Mouse (Mus musculus) liver, adult (tissue): Measurements from ENCODE around the gene Ddo.

Experiments used
- GATA4 ChIP-seq: IDR thresholded peaks from 2 replicates; pipeline ENCODE4 v1.6.1; 2014; ENCODE audit warnings: mild to moderate bottlenecking, low read length; ENCODE audit not compliant: insufficient replicate concordance

Ddo gene

GRCm38 (mm10) chr10:40641901-40642300 lies 12.1 kb downstream of the Ddo start:
- no peak for TF ChIP-seq GATA4

- TF ChIP-seq GATA4 = no peak
Observed at GRCm38 (mm10) chr10:40643126-40643525, 13.3 kb downstream of the Ddo start.

DNA sequence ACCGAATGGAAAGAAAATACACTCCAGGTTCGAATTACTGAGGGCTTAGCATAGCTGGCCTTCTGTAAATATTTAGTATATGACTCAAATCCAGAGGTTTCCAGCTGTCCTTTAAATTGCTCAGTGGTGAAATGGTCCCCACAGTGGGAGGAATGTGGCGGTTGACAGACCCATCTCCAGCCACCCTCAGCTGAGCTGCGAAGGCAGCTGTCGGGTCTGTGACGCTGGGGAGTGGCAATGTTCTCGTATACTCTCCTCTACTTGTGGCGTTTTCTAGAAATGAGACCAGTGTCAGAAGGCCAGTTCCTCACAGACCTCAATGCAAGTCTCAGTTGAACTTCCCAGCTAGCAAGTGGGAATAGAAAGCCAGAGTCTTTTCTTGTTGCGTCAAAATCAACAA lies 14.6 kb downstream of the Ddo start:
- no peak for TF ChIP-seq GATA4

DNA sequence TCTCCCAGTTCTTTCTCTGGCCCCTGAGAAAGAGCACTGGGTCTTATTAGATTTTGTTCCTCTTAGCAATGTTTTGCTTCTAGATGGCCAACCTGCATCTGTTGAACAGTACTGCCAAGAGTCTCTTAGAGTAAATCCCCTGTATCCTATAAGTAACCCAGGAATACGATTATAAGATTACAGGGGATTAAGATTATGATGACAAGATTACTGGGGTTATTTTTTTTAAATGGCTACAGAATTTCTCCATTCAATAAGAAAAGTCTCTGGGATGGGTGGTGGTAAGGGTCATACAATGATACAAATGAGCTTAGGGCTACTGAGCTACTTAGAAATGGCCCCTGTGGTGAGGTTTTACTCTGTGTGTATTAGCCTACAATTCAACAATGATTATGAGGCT lies 15.5 kb downstream of the Ddo start:
- TF ChIP-seq GATA4 = no peak

DNA sequence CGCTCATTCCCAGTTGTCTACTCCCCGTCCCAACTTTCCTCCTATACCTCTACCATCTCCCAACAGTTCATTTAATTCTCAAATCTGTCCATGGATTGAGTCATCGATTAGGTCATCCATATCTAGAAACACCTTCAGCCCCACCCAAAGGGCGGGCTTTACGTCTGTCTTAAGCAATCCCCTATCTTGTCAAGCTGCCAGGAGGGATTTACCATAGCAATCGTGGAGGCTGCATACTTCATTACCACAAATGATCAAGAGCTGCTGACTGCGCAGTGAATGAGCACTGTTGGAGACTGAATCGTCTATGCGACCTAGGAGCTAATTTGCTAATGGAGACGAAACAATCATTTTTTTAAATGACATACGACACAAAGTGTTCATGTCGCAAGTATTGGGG lies 19.0 kb downstream of the Ddo start:
- TF ChIP-seq GATA4 = no peak

GRCm38 (mm10) chr10:40649634-40650033 lies 19.8 kb downstream of the Ddo start:
- no peak for TF ChIP-seq GATA4

DNA sequence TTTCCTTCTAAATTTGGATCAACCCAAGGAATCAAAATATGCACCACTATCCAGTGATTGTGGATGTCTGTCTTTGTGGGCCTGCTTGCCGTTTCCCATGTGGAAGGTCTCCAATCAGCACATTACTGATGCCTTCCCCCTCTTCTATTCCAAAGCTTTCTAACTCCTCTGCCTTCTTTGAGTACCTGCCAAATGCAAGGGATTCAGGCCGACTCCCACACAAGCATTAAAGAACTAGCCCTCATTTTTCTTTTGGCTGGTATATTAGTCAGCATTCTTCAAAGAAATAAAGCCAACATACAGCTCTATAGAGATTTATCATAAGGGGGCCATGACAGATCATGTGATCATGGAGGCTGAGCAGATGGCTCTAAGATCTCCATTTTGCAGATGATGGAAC lies 21.9 kb downstream of the Ddo start:
- TF ChIP-seq GATA4 = no peak

GRCm38 (mm10) chr10:40665270-40665669 lies 35.5 kb downstream of the Ddo start:
- TF ChIP-seq GATA4 = no peak

DNA sequence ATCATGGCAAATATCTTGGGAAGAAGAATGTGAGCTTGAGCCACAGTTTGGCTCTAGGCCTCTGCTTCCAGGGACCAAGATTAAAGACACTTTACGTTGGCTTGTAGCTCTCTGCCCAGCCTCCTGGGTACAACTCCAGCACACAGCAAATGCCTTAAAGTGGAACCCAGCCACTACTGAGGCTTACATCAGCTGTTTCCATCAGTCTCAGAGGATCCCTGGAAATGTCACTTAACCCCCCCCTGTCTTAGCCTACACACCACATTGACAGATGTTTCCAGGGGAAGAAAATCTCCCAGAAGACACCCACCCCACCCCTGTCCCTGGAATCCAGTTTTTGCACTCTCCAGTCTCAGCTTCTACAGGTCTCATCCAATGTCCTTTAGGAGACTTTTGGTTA lies 37.1 kb downstream of the Ddo start:
- no peak for TF ChIP-seq GATA4

DNA sequence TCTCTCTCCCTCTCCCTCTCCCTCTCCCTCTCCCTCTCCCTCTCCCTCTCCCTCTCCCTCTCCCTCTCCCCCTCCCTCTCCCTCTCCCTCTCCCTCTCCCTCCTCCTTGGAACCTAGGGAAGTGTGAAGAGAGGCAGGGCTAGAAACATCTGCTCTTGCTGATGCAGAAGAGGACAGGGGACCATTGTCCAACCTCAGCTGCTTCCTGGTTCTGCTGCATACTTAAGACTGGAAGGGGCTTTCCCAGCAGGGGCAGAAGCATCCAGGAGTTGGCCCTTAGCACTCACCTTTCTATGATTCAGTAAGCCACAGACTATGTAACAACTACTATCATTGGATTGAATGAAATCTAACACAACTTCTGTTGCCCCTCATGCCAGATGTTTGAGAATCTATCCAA lies 38.8 kb downstream of the Ddo start:
- no peak for TF ChIP-seq GATA4

DNA sequence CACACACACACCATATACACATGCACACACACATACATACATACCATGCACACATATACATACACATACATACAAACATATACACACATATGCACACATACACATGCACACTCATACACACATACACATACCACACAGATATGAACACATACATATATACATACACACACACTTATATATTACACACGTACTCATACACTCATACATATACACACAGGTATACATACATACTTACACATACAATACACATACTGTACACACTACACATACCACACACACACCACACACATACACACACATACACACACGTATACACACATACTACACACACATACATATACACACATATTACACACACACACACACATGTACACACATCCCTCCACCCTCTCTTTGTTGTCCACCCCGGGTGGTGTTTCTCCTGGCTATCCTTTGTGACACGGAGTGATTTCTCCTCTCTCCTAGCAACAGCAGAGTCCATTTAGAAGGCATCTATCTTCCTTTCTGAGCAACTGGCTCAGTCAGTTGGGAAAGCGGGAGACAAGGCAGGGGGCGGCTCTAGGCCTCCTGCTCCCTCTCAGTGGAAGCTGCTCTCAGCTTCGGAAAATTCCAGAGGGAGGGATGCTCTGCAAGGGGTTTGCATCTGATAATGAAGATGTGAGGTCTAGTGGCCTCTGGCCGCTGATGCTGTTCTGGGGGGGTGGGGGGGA lies 42.9 kb downstream of the Ddo start:
- no peak for TF ChIP-seq GATA4

- no peak for TF ChIP-seq GATA4
Observed at GRCm38 (mm10) chr10:40673297-40673665, 43.5 kb downstream of the Ddo start.

GRCm38 (mm10) chr10:40674151-40674550 lies 44.3 kb downstream of the Ddo start:
- TF ChIP-seq GATA4 = no peak

DNA sequence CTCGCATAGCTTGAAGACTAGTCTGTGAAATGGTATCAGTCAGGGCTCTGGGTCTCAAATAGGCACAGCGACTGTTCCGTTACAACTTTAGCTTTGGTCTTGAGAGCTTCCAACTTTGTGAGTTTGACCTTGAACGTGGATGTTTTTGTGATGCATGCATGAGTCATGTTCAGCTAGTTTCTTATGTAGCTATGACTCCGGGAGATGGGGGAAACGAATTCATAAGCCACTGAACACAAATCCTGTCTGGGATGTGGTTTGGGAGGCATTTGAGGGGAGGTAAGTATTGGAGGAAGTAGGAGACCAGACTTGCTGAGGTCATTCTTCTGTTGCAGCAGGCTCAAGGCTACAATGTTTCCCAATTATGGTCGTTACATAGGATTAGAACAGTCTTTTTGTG lies 46.1 kb downstream of the Ddo start:
- no peak for TF ChIP-seq GATA4

DNA sequence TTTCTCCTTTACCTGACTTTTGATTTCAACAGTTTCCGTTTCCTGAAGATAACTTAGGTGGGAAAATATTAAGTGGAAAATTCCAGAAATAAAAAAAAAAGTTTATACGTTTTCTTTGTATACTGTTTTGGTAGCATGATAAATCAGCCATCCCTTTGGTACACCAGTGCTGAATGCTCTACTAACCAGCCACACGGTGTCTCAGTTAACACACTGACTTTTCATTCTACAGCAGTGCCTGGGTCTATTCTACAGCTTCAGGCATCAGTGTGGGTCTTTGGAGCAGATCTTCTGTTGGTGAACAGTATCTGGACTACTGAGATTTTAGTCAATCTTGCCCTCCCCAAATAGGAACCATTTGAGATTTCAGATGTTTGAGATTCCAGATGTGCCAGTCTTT lies 48.7 kb downstream of the Ddo start:
- TF ChIP-seq GATA4 = no peak

GRCm38 (mm10) chr10:40682470-40682869 lies 52.7 kb downstream of the Ddo start:
- no peak for TF ChIP-seq GATA4

- no peak for TF ChIP-seq GATA4
Observed at GRCm38 (mm10) chr10:40683092-40683867, 53.5 kb downstream of the Ddo start, which contains the start of gene Mettl24. TSS of gene Mettl24 (plus strand) at chr10:40683282.

DNA sequence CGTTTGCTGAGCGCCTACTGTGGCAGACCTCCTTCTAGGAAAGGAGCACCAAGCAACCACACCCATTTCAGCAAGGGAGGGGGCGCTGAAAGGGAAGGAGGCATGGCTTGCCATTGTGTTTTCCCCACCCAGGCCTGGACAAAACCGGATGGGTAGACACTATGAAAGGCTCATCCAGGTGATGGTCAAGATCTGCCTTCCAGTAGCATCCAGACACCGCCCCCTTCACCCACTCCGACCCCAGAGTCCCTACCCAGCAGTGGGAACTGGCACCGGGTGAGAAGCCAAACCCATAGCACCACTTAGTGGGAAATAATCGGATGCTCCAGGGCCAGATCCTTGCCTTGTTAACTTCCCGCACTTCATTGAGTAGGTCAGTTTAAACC lies 54.0 kb downstream of the Ddo start:
- no peak for TF ChIP-seq GATA4
